Mouse (Mus musculus) lung, adult 2 months (tissue): ENCODE measurements around the gene Camsap1.

Source experiments
- CTCF ChIP-seq: fragments of 200-500 bp; IDR thresholded peaks from 2 replicates; pipeline ENCODE4 v1.5.1; 2011; ENCODE audit warnings: mild to moderate bottlenecking, low read length, control low read depth; ENCODE audit not compliant: insufficient read depth
- POLR2A ChIP-seq: fragments of 200-500 bp; IDR thresholded peaks from 2 replicates; pipeline ENCODE4 v1.6.1; 2011; ENCODE audit warnings: low read depth, mild to moderate bottlenecking, control low read depth, low read length, borderline replicate concordance; ENCODE audit errors: extremely low read depth

- no peak for TF ChIP-seq POLR2A
- TF ChIP-seq CTCF, result no peak
Measured at GRCm38 (mm10) chr2:26002001-26002400, 18.9 kb upstream of the Camsap1 start.
